Mouse (Mus musculus): ENCODE measurements around the gene Ikzf1. TPM values are rescaled to one million over a fixed set of nuclear protein-coding genes. Genes with fewer than 3 reads are reported as not detected.

The Ikzf1 gene
- total and polyA plus RNA-seq, 3 experiments = 60.5 to 214 (median 143) TPM

DNA sequence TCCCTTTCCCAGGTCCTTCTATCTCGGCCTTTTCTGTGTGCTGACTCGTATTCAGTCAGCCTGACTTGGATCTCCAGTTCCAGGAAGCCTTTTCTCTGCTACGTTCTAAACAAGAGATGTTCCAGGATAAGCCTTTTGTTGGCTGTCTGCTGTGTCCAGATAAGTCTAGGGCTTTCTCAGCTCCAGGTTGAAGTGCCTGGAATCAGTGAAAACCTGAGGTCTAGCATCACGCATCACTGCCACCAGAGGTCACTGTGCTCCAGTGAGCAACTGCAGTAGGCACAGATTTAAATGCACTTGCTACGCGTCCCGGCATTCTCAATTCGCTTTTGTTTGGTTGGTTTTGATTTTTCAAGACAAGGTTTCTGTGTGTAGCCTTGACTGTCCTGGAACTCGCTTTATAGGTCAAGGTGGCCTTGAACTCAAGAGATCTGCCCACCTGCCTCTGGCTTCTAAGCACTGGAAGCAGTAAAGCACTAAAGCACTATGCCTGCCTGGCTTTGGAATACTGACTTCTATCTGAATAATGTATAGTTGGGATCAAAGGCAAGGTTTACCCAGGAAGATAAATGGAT, 127.2 kb downstream of the Ikzf1 start:
- peaks cover under 1% of the 10 kb centered on the region for H3K36me3 ChIP-seq (replicated peaks)
- no peaks in the 10 kb centered on the region; the same call in 1 of the 2 replicates for H3K27me3 ChIP-seq (ENCODE audit: insufficient read depth, low read length)
- peaks cover 57% of the 10 kb centered on the region for H3K4me1 ChIP-seq (ENCODE audit: insufficient read depth, low read depth, low read length)
- peak; percentile 11; the same call in 1 of the 2 replicates for ATAC-seq (ENCODE audit: extremely low read depth, insufficient number of reproducible peaks, low FRiP score, poor library complexity, severe bottlenecking)
- TF ChIP-seq TAL1 (conservative IDR thresholded peaks at IDR 0.05; ENCODE audit: low read depth, low read length) (peak; percentile 57), POLR2AphosphoS5 (IDR thresholded peaks at IDR 0.05; ENCODE audit: insufficient replicate concordance, low read depth, low read length) (no peak), CTCF (IDR thresholded peaks at IDR 0.05; ENCODE audit: low read depth, low read length) (peak; percentile 85), GATA2 (IDR thresholded peaks at IDR 0.05; ENCODE audit: borderline replicate concordance, low read depth, low read length) (no peak), GATA1 (IDR thresholded peaks at IDR 0.05; ENCODE audit: borderline replicate concordance, low read length) (no peak)
- no peak overlapping the region for H3K4me3 ChIP-seq (ENCODE audit: low read depth, low read length)
- no peaks in the 10 kb centered on the region for H3K9me3 ChIP-seq (replicated peaks)
- peak; percentile 31 for DNase-seq (ENCODE audit: low spot score)

DNA sequence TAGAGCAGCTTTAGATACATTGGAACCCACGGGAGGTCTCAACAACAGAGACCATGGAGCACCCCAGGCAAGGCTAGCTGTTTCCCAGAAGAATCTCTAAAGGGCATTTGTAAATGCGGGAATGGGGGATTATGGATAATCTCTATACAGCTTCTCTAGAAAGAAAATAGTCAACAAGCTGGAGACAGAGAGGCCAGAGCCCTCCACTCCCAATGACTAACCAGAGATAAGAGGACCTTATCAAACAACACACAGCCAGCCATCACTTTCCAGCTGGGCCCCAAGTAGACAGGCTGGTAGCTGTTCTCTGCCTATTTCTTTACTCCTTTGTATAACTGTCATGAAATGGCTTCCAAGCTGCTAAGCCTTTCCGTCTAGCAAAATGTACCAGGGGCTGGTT, 130.9 kb downstream of the Ikzf1 start:
- DNase-seq (ENCODE audit: low spot score) = peak; percentile 44
- peaks cover 48% of the 10 kb centered on the region for H3K4me1 ChIP-seq (ENCODE audit: insufficient read depth, low read depth, low read length)

DNA sequence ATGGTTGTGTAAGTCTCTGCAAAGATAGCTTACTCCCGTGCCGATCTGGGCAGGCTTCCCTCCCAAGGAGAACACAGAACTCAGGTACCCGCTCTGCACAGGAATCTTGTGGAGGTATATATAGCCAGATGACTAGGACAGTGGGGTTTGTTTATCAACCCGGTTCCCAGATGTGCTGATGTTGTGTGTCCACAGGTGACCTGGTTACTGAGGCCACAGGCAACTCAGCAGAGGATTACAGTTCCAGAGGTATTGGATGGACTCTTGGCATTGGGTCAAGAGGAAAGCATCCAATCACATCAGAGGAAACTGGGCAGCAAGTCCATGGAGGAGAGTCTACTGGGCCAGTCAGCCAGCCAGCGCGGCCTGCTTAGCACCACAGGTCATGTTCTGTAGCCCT, 134.0 kb downstream of the Ikzf1 start:
- TF ChIP-seq GATA1 (IDR thresholded peaks at IDR 0.05; ENCODE audit: borderline replicate concordance, low read length) = no peak
- no peak for TF ChIP-seq POLR2AphosphoS5 (IDR thresholded peaks at IDR 0.05; ENCODE audit: insufficient replicate concordance, low read depth, low read length)
- TF ChIP-seq TAL1 (conservative IDR thresholded peaks at IDR 0.05; ENCODE audit: low read depth, low read length) = no peak
- no peak for TF ChIP-seq CTCF (IDR thresholded peaks at IDR 0.05; ENCODE audit: low read depth, low read length)
- no peak for TF ChIP-seq GATA2 (IDR thresholded peaks at IDR 0.05; ENCODE audit: borderline replicate concordance, low read depth, low read length)
- Histone ChIP-seq H3K36me3 (replicated peaks) (no peaks in the 10 kb centered on the region), H3K27me3 (ENCODE audit: insufficient read depth, low read length) (peaks cover 10% of the 10 kb centered on the region), H3K9me3 (replicated peaks) (no peaks in the 10 kb centered on the region), H3K4me3 (ENCODE audit: low read depth, low read length) (no peak overlapping the region), H3K4me1 (ENCODE audit: insufficient read depth, low read depth, low read length) (peaks cover 63% of the 10 kb centered on the region)
- DNase-seq (ENCODE audit: low spot score) (no peak), ATAC-seq (ENCODE audit: extremely low read depth, insufficient number of reproducible peaks, low FRiP score, poor library complexity, severe bottlenecking) (no peak)

More for the DNA sequence above, 130.9 kb downstream of the Ikzf1 start:
- TF ChIP-seq TAL1 (conservative IDR thresholded peaks at IDR 0.05; ENCODE audit: low read depth, low read length) (peak; percentile 77), GATA2 (IDR thresholded peaks at IDR 0.05; ENCODE audit: borderline replicate concordance, low read depth, low read length) (no peak)
- Histone ChIP-seq H3K9me3 (replicated peaks) (no peaks in the 10 kb centered on the region), H3K4me3 (ENCODE audit: low read depth, low read length) (no peak overlapping the region; the same call in 1 of the 2 replicates), H3K27me3 (ENCODE audit: insufficient read depth, low read length) (no peaks in the 10 kb centered on the region; the same call in 1 of the 2 replicates), H3K36me3 (replicated peaks) (no peaks in the 10 kb centered on the region)
- ATAC-seq (ENCODE audit: extremely low read depth, insufficient number of reproducible peaks, low FRiP score, poor library complexity, severe bottlenecking) = peak; percentile 85

DNA sequence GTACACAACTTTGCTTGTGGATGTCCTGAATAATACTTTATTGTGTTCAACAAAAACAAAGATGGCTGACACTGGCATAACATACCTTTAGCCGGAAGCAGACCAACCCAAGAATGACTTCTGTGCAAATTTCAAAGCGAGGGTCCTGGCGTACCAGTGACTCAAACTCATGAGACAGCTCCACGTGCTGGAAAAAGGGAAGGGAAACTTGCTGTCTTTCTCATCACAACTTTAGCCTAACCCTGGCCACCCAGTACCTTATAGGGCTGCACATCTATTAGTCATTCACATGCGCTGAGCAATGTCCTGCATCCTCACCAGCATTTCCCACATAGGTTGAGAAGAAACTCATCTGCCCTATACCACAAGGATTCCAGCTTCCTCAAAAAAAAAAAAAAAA, 134.4 kb downstream of the Ikzf1 start:
- DNase-seq (ENCODE audit: low spot score) (no peak), ATAC-seq (ENCODE audit: extremely low read depth, insufficient number of reproducible peaks, low FRiP score, poor library complexity, severe bottlenecking) (no peak)
- Histone ChIP-seq H3K4me1 (ENCODE audit: insufficient read depth, low read depth, low read length) (peaks cover 67% of the 10 kb centered on the region), H3K9me3 (replicated peaks) (no peaks in the 10 kb centered on the region), H3K27me3 (ENCODE audit: insufficient read depth, low read length) (peaks cover 14% of the 10 kb centered on the region), H3K4me3 (ENCODE audit: low read depth, low read length) (no peak overlapping the region), H3K36me3 (replicated peaks) (no peaks in the 10 kb centered on the region)
- TF ChIP-seq CTCF (IDR thresholded peaks at IDR 0.05; ENCODE audit: low read depth, low read length) (no peak), POLR2AphosphoS5 (IDR thresholded peaks at IDR 0.05; ENCODE audit: insufficient replicate concordance, low read depth, low read length) (no peak), TAL1 (conservative IDR thresholded peaks at IDR 0.05; ENCODE audit: low read depth, low read length) (no peak), GATA2 (IDR thresholded peaks at IDR 0.05; ENCODE audit: borderline replicate concordance, low read depth, low read length) (no peak), GATA1 (IDR thresholded peaks at IDR 0.05; ENCODE audit: borderline replicate concordance, low read length) (no peak)

DNA sequence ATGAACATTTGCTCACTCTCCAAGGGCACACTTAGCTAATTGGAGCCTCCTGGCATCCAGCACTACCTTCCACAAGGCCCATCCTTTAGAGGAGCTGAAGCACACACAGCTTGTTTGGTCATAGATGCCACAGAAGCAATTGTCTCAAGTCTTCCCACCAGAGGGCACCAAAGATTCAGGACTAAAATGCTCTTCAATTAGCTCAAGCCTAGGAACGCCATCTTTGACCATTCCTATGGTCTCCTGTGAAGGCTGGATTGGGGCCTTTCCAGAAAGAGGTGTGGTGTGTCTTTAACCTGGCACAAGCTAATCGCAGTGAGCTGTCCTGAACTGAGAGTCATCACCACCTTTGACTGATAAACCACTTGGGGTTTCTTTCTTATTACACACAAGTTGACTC, 135.4 kb downstream of the Ikzf1 start:
- Histone ChIP-seq H3K27me3 (ENCODE audit: insufficient read depth, low read length) (peaks cover 23% of the 10 kb centered on the region), H3K4me3 (ENCODE audit: low read depth, low read length) (no peak overlapping the region), H3K9me3 (replicated peaks) (peaks cover under 1% of the 10 kb centered on the region; the same call in 1 of the 2 replicates), H3K36me3 (replicated peaks) (no peaks in the 10 kb centered on the region), H3K4me1 (ENCODE audit: insufficient read depth, low read depth, low read length) (peaks cover 71% of the 10 kb centered on the region)
- ATAC-seq (ENCODE audit: extremely low read depth, insufficient number of reproducible peaks, low FRiP score, poor library complexity, severe bottlenecking) (peak; percentile 23; the same call in 1 of the 2 replicates), DNase-seq (ENCODE audit: low spot score) (peak; percentile 52)
- TF ChIP-seq CTCF (IDR thresholded peaks at IDR 0.05; ENCODE audit: low read depth, low read length) (peak; percentile 63), GATA2 (IDR thresholded peaks at IDR 0.05; ENCODE audit: borderline replicate concordance, low read depth, low read length) (no peak)

DNA sequence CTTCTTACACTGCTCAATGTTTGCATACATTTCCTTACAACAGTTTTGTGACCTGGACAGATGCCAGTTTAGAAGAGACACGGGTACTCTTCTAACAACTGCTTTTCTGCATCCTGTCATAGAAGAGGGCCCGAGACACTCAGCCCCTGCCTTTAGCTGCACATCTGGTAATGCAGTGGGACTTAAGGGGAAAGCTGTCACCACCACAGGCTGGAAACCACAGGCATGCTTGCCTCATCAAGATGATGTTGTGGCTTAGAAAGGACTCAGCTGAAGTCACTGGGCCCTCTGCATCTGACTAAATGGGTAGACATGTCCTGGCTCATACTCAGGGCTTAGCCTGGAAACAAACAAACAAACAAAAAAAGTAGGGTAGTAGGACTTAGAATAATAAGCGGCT, 135.9 kb downstream of the Ikzf1 start:
- H3K9me3 ChIP-seq (replicated peaks) = peaks cover 4% of the 10 kb centered on the region
- TF ChIP-seq GATA1 (IDR thresholded peaks at IDR 0.05; ENCODE audit: borderline replicate concordance, low read length) (no peak), POLR2AphosphoS5 (IDR thresholded peaks at IDR 0.05; ENCODE audit: insufficient replicate concordance, low read depth, low read length) (no peak), CTCF (IDR thresholded peaks at IDR 0.05; ENCODE audit: low read depth, low read length) (no peak), GATA2 (IDR thresholded peaks at IDR 0.05; ENCODE audit: borderline replicate concordance, low read depth, low read length) (no peak), TAL1 (conservative IDR thresholded peaks at IDR 0.05; ENCODE audit: low read depth, low read length) (no peak)
- H3K36me3 ChIP-seq (replicated peaks) = no peaks in the 10 kb centered on the region
- peaks cover 67% of the 10 kb centered on the region for H3K4me1 ChIP-seq (ENCODE audit: insufficient read depth, low read depth, low read length)
- no peak overlapping the region for H3K4me3 ChIP-seq (ENCODE audit: low read depth, low read length)
- no peak for DNase-seq (ENCODE audit: low spot score)
- H3K27me3 ChIP-seq (ENCODE audit: insufficient read depth, low read length) = peaks cover 28% of the 10 kb centered on the region
- no peak for ATAC-seq (ENCODE audit: extremely low read depth, insufficient number of reproducible peaks, low FRiP score, poor library complexity, severe bottlenecking)
